Mouse (Mus musculus) E14TG2a.4 (cell line): ENCODE measurements around the gene Smim22.
A peak's percentile ranks its signal among the peaks of the same experiment; 100 is the strongest.

Experiments
- H3K27me3 ChIP-seq: 2 replicates; pipeline ENCODE4 v1.6.1; 2014; ENCODE audit warnings: low read length, control low read depth; ENCODE audit not compliant: insufficient read depth
- H3K36me3 ChIP-seq: 2 replicates; pipeline ENCODE4 v1.6.1; 2014; ENCODE audit warnings: low read length, control low read depth; ENCODE audit not compliant: insufficient read depth
- H3K4me1 ChIP-seq: replicated peaks from 2 replicates; pipeline ENCODE4 v1.6.1; 2014; ENCODE audit warnings: low read depth, low read length, control low read depth
- H3K4me3 ChIP-seq: replicated peaks from 2 replicates; pipeline ENCODE4 v1.5.1; 2014; ENCODE audit warnings: mild to moderate bottlenecking, low read length
- H3K9me3 ChIP-seq: 2 replicates; pipeline ENCODE4 v1.6.1; 2014; ENCODE audit warnings: low read length, control low read depth
- CTCF ChIP-seq: conservative IDR thresholded peaks from 2 replicates; pipeline ENCODE4 v1.5.1; 2014; ENCODE audit warnings: low read length
- NANOG ChIP-seq: IDR thresholded peaks from 2 replicates; pipeline ENCODE4 v1.6.1; 2014; ENCODE audit warnings: borderline replicate concordance, low read length, mixed read lengths
- POU5F1 ChIP-seq: IDR thresholded peaks from 2 replicates; pipeline ENCODE4 v1.6.1; 2014; ENCODE audit warnings: low read length, borderline replicate concordance

Smim22 gene

GRCm38 (mm10) chr16:5049774-5050234 lies 42.7 kb downstream of the Smim22 start, which contains the start of the genes Glyr1 and Ubn1:
TSS of gene Glyr1 (minus strand) at chr16:5049863.
TSS of gene Ubn1 (plus strand) at chr16:5050057.
- H3K27me3 ChIP-seq: no peaks in the 10 kb centered on the region
- no peak for TF ChIP-seq NANOG
- TF ChIP-seq CTCF: no peak
- TF ChIP-seq POU5F1: no peak
- H3K9me3 ChIP-seq: no peaks in the 10 kb centered on the region
- H3K4me3 ChIP-seq: peak within 1 kb of the TSS; percentile 99
- H3K36me3 ChIP-seq: peaks cover 55% of the 10 kb centered on the region
- H3K4me1 ChIP-seq: peaks cover 28% of the 10 kb centered on the region

- no peaks in the 10 kb centered on the region for H3K27me3 ChIP-seq
- H3K4me3 ChIP-seq: peak overlapping the region; percentile 99
- no peaks in the 10 kb centered on the region for H3K9me3 ChIP-seq
- H3K4me1 ChIP-seq: peaks cover 28% of the 10 kb centered on the region
- TF ChIP-seq CTCF (no peak), NANOG (no peak), POU5F1 (no peak)
- peaks cover 55% of the 10 kb centered on the region for H3K36me3 ChIP-seq
Observed at GRCm38 (mm10) chr16:5050251-5051110, 43.4 kb downstream of the Smim22 start.
